Mouse (Mus musculus) testis, postnatal 10 days (tissue): ENCODE measurements around the gene N4bp1.

Experiments used
- DNase-seq: peaks from one replicate; pipeline ENCODE4 v3.0.0; 2021; ENCODE audit warnings: low spot score

N4bp1 gene

DNA sequence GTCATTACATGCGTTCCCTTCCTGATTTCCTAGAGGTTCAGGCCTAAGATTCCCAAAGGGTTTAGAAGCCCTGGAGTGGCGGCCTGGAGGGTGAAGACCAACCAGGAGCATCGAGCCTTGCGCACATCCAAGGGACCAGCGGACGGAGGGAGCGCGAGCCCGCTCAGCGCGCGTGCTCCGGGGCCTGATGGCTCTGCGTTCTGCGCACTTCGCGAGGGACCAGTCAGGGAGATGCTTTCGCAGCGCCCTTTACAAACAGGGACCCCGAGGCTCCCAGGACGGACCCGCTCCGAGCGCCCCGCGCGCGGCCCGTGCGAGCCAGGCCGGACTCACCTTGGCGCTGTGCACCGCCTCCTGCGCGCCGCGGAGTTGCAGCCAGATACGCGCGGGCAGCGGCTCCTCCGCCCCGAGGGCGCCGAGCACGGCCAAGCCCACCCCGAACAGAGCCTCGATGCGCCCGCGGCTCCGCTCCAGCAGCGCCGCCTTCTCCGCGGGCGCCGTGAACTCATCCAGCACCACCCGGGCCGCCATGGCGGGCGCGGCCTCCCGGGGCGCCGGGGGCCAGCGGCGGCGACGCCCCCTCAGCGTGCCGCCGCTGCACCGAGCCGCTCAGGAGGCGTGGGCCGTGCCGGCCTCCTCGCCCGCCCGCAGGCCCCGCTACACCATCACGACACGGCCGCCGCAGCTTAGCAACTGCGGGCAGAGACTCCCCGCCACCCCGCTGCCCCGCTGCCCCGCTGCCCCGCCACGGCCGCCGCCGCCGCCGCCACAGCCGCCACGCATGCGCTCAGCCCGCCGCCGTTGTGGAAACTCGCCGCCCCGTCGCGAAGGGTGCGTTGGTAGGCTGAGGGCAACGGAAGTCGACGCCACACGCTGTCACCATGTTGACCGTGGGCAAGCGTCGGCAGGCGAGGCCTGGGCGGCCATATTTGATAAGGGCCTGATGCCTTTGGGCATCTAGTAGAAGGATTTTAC is at the start of gene N4bp1:
N4bp1 (minus strand) TSS at position 770 of the 975 bp plus-strand sequence.
- peak; percentile 93 for DNase-seq

DNA sequence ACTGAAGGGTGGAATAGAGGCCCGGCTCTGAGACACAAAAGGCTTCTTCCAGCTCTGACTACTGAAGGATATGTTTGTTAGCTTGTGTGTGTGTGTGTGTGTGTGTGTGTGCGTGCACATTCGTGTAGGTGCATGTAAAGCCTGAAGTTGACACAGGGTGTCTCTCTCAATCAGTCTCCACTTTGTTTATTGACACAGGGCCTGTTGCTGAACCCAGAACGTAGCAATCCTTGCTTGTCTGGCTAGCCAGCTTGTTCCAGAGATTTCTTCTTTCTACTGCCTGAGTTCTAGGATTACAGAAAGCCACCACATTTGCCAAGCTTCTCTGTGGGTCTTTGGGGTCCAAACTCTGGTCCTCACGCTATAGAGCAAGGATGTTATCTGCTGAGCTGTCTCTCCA is 49.8 kb upstream of the N4bp1 start:
- DNase-seq, result no peak

DNA sequence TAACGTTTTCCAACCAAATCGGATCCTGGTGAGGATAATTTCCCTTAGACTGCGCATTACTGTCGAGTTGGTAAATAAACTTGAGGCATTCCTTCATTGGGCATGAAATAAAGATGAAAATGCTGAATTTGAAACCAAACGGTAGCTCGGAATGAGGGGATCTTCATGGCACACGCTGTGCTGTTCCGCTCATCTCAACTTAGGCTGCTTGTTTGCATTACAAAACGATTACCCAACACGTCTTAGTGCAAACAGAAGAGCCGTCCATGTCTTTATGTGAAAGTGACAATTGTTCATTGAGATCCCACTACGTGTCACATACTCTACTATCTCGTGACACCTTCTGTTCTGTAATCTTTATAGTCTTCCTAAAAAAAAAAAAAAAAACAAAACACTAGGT is 49.3 kb upstream of the N4bp1 start:
- no peak for DNase-seq

DNA sequence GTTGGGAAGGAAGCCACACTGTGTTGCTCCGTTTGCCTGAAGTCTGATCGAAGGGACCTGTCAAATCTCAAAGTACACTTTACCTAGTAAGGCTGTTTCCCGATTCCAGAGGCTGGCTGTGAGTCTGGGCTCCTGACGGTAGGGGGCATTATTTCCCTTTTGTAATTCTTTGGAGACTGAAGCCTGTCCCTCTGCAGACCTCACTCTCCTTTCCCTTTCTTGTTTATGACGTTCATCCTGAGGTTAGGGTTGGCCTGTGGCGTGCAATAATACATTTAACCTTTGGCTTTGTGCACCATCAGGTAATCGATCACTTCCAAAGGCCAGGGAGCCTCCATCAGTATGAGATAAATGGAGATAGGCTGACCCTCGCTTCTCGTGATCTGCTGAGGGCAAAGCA is 48.8 kb upstream of the N4bp1 start:
- peak; percentile 53 for DNase-seq

DNA sequence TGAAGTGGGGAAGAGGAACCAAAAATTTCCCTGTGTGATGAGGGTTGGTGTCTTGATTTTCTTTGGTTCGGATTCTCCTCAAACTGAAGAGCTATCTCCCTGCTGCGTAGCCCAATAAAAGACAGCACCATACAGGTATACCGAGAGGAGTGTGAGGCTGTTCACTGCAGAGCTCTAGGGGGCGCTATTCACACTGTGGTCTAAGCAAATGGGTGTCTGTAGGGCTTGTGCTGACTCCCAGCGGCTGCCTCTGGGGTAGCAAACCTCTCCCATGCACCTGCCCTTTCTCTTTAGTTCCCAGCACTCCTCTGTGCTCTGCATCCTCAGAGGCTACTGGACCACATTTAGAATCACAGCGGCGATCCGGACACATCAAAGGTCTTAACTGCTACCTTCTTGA is 41.2 kb upstream of the N4bp1 start:
- no peak for DNase-seq

DNA sequence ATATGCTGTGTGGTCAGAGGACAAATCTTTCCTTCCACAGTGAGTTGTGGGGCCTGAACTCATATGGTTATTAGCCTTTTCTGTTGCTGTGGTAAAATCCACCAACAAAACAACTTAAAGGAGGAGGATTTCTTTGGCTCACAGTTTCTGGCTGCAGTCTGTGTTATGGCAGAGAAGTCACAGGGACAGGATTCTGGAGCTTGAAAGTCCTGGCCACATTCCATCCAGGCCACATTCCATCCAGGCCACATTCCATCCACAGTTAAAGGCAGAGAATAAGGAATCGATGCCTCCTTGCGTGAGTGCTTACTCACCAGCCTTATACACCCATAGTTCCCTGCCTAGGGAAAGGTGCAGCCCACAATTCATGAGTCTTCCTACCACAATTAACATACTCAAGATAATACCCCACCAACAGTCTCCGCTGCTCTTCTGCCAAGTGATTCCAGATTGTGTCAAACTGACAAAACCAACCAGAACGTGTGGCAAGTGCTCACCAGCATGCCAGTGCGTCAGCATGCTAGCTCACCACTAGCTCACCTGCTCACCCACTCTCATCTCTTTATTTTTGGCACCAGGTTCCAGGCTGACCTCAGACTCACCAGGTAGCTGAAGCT is 38.3 kb upstream of the N4bp1 start:
- DNase-seq, result no peak

DNA sequence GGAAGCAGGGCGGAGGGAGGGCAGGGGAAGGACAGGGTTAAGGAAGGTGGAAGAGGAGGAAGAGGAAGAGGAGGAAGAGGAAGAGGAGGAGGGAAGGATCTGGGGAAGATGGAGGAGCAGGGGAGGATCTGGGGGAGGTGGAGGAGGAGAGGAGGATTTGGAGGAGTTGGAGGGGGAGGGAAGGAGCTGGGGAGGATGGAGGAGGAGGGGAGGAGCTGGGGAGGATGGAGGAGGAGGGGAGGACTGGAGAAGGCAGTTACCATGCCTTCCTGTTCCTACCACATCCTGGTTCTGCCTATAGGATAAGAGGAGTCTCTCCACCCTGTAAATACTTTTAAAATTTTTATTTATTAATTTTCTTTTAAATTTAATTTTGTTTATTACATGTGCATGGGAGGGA is 37.6 kb upstream of the N4bp1 start:
- DNase-seq, result no peak

DNA sequence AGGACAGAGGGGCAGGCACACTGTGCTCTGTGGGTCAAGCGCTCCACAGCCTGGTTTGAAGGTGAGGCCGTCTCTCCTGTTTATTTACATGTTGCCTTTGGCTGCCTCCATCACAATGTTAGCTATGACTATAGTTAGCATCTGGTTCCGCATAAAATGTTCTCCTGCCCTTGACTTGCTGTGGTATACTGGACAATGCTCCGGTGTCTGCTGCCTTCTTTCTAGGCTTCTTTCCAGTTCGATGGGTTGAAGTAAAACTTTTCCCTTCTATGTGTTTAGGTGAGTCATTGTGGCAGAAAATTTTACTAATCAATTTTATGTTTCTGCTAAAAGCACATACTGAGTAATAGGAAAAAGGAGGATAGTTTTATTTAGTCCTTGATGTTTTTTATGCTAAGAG is 37.1 kb upstream of the N4bp1 start:
- no peak for DNase-seq

DNA sequence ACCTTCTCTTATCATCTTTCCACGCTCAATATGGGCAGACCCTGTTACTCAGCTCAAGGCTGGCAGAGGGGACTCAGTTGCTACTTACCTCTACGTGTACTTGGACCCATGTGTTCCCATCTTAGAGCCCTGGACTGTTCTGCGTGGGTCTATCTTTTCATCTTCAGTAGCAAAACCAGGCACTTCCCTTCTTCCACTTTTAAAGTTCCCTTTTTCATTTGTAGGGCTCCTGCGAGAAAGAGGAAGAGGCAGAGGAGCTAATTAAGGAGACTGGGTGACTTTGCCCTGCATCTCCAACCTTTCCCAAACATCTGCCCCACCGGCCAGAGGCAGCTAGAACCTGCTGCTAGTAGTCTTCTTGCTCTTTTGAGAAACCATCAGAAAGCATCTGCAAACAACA is 35.9 kb upstream of the N4bp1 start:
- DNase-seq, result no peak

DNA sequence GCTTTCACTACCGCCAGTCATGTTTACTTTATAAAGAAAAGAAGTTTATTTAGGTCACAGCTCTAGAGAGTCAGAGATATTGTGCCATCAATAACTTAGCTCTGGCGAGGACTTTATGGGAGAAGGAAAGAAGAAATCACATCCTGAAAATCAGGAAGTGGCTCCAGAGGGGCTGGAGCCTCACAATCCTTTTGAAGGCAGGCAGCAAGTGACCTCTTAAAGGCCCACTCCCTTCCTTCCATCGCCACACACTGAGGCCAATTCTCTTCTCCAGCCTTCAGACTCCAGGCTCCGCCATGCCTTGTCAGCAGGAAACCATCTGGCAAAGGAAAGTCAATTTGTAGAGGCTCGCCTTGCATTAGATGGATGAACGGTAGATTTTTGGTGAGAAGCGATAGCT is 35.4 kb upstream of the N4bp1 start:
- DNase-seq, result no peak

DNA sequence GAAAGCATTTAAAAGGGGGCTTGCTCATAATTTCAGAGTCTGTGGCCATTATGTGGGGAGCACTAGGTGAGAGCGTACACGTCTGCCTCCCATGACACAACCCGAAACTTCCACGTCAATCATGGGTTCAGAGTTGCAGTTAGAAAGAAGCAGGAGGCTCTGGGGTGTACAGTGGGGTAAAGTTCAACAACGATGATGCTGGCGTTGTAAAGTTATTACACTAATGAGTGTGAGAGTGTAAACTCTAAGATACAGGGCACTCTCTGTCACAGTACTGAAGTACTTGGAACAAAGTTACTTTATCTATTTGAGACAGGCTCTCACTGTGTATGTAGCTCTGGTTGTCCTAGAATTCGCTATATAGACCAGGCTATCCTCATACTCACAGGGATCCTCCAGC is 35.0 kb upstream of the N4bp1 start:
- no peak for DNase-seq

DNA sequence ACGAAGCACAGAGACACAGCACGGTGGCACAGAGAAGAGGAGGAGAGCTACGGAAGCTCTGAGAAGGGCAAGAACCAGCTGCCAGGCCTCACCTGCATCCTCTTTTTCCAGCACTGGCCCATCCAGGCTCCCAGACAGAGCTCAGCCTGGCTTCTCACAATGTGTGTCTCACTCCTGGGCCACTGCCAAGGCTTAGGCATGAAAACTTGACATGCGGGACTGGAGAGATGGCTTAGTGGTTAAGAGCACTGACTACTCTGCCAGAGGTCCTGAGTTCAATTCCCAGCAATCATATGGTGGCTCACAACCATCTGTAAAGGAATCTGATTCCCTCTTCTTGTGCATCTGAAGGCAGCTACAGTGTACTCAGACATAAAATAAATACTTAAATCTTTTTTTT is 34.2 kb upstream of the N4bp1 start:
- no peak for DNase-seq

DNA sequence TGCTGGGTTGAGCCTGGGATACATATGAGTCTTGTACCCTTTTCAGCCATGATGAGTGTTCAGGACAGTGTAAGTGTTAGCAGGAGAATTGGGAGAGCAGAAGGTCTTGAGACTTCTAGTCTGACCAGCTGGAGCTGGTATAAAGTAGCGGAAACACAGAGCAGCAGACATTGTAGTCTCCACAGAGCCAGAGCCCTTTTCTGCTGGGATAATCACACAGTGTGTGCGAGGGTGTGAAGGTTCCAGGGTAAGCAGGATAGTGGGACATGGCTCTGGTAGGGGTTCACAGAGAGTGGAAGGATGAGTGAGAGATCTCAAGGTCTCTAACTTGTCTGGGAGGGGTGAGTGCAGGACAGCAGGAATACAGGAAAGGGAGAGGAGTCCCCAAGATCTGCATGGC is 33.0 kb upstream of the N4bp1 start:
- no peak for DNase-seq

DNA sequence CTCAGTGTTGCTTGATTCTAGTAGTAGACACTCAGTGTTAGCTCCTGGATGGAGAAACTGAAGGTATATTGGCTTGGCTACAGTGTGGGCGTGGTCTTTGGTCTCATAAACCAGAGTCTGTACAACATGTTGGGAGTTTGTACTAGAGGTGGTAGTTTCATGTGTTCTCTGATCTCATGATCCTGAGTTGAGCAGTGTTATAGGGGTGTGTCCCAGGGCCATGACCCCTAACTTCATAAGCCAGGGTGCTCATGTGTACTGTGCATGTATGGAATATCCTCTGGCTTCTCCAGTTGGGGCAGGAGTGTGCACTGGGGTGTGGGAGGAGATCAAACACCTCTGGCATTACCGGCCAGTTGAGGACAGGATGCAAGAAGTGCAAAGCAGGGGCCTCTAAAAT is 32.6 kb upstream of the N4bp1 start:
- DNase-seq, result no peak

DNA sequence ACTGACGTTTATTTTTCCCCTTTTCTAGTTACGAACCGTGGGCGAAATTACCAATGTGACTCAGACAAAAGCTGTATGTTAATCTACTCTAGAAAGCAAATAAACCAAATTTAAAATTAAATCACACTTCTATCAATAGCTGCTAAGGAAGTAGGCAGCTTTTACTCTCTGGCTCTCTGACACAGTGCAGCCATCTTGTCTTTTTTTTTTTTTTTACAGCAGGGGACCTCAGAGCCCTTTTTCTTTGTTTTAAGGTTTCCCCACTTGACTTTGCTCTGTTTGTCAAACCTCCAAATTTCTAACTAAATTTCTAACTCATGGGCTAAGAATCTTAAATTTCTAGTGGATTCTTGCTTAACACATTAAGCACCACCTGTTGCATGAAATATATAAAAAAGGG is 31.3 kb upstream of the N4bp1 start:
- DNase-seq, result no peak

DNA sequence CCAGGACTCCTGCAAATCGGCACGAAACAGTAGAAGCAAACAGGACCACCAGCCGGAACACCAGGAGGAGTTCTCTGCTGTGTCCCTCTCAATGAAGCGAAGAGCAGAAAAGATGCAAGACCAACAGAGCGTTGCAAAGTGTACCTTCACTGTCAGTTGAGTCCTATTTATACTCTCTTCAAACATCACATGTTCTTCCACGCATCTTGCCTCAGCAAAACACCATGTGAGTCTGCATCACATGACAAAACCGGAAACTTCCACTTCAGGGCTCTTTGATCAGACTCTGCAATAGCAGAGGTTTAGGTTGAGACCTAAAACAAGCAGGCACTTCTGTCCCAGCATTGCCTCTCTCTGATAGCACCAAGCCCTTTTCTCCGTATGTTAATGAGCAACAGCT is 26.1 kb upstream of the N4bp1 start:
- no peak for DNase-seq

DNA sequence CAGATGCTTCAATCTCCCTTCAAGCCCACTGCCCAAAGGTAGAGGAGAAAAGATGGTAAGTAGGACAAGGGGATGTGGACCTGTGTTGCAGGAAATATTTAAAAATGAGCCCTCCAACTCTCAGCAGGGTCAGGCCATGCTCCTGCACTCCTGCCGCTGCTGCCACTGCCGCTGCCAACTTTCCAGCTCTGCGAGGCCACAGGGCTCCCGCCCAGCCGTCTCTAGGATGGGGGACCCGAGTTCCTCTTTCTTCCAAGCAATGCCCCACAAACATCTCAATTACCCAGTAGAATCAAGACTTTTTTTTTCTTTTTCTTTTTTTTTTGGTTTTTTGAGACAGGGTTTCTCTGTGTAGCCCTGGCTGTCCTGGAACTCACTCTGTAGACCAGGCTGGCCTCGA is 25.2 kb upstream of the N4bp1 start:
- no peak for DNase-seq

DNA sequence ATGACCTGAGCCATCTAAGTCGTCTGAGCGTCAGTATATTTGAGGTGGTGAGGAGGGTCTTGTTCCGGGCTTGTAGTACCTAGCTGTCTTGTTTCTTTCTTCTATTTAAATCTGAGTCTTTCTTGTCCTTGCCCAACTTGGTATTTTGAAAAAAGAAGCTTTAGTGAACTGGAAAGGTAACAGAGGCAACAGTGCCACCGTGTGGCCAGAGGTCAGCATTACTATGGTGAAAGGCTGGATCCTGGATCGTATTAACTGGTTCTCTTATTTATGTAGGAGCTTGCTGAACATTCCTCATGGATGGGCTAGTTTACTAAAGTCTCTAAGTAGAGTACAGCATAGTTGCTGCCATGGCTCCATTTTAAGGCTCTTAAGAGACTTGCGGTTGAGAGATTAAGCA is 23.5 kb upstream of the N4bp1 start:
- DNase-seq, result peak; percentile 89

DNA sequence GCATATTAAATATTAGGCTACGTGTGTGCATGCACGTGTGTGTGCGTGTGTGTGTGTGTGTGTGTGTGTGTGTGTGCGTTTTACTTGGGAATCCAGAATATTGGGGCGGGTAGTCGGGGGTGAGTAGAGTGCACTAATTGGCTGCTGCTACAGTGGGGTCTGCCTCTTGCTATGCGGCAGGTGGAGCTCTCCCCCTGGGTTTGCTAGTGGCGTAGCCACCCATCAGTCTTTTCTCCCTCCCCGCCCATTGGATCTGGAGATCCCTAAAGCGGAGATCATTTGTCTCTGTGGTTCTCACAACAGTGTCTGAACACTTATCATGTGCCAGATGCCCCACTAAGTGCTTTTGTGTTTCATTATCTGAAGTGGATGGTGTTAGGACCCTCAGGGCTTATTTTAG is 19.9 kb upstream of the N4bp1 start:
- no peak for DNase-seq

DNA sequence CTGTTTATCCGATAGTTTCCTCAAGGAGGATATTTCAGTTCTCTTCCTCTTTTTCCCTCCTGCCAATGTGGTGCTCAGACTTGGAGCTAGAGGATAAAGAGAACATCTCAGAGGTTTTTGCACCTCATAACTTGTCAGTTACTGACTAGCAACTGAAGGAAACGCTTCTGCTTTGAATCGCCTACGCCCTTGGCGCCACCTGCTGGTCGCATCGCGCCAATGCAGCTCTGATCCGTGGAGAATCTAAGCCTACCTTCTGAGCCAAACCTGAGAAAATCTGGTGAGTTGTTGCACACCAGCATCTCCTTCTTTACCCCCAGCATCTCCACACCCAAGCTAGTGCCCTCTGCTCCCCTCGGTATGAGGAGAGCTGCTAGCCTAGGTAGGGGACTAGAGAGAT is 18.0 kb upstream of the N4bp1 start:
- DNase-seq, result peak; percentile 94

DNA sequence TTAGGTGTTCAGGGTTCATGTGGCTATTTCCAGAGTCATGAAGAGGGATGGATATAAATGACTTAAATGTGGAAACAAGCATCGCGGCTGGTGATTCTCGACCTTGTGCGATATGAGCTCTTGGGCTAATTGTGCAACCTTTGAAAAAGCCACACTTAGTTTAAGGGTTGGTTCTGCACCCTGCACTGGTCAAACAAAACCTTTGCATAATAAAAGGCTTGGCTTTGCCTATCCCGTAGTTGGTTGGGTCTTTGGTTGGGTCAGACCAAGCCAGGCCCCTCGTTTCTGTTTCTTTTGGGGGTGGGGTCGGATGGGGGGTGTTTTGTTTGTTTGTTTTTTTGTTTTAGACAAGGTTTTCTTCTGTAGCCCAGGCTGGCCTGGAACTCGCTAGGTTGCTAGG is 17.6 kb upstream of the N4bp1 start:
- no peak for DNase-seq

DNA sequence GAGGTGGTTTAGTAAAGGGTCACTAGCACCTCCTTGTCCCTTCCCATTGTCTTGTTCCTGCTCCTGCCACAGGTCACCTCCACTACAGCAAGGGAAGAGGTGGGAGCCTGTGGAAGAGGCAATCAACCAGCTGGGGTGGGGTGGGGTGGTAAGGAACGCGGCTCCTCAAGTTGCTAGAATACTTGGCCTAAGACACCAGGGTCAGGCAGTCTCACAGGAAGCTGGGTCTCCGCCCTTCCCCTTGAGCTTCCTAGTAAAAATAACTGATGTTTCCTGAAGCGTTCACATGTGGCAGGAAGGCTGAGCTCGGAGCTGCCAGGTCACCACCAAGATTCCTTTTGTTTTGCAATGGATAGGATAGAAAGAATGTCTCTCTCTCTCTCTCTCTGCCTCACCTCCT is 16.9 kb upstream of the N4bp1 start:
- DNase-seq, result no peak

DNA sequence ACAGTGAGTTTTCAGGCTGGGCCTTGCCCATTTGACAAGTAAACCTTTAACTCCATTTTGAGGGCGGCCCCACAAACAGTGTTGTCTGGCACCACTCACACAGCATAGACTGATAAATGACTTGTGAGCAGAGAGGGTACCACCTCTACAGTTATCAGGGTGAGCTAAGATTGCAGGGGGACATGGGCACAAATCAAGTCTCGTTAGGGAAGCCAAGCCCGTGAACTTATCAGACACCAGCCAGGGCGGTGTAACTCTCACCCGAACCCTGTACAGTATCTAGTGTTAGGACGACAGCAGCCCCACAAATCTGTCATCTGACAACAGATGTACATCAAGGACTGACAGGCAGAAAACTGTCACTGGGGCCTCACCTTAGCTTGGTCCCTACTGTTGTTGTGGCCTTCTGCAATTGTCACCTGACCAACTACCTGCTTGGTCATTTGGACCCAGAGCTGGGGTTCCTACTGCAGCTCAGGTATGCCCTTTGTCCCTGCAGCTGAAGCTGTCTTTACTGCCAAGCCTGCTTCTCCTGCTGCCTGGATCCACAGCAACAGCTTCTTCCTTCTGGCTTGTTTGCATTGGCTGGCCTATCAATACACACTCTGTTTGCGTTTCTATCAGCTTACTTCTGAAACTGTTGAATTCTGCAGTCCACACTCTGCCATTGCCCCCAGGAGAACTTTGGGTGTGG is 12.8 kb upstream of the N4bp1 start:
- DNase-seq, result no peak
